Mouse (Mus musculus) liver, postnatal 0 days (tissue): ENCODE results near the gene Ankmy1. TPM values are rescaled to one million over a fixed set of nuclear protein-coding genes. Genes with fewer than 3 reads are reported as not detected.

Experiments used
- ATAC-seq: fragments of 200-750 bp; cut with Nextera tagmentation; 2 replicates; pipeline ENCODE4 v1.8.0; 2017; ENCODE audit warnings: mild to moderate bottlenecking, moderate library complexity
- DNase-seq: peaks from one replicate; pipeline ENCODE4 v3.0.0-alpha.2; 2016
- H3K27ac ChIP-seq: fragments of 300-500 bp; sonication (generic); 2 replicates; pipeline ENCODE4 v1.5.1; 2014; ENCODE audit warnings: antibody characterized with exemption, moderate library complexity, mild to moderate bottlenecking, low read depth
- H3K27me3 ChIP-seq: fragments of 300-500 bp; sonication (generic); 2 replicates; pipeline ENCODE4 v1.6.1; 2014; ENCODE audit warnings: low read length, control low read depth, mixed read lengths; ENCODE audit not compliant: insufficient read depth
- H3K36me3 ChIP-seq: fragments of 300-500 bp; sonication (generic); replicated peaks from 2 replicates; pipeline ENCODE4 v1.6.1; 2014; ENCODE audit warnings: mild to moderate bottlenecking, control low read depth, low read length, moderate library complexity, mixed read lengths; ENCODE audit not compliant: insufficient read depth
- H3K4me1 ChIP-seq: fragments of 300-500 bp; sonication (generic); 2 replicates; pipeline ENCODE4 v1.6.1; 2014; ENCODE audit warnings: antibody characterized with exemption, mild to moderate bottlenecking, control low read depth; ENCODE audit not compliant: insufficient read depth
- H3K4me2 ChIP-seq: fragments of 300-500 bp; sonication (generic); 2 replicates; pipeline ENCODE4 v1.6.1; 2014; ENCODE audit warnings: low read depth, mild to moderate bottlenecking, low read length, moderate library complexity, mixed read lengths
- H3K4me3 ChIP-seq: fragments of 300-500 bp; sonication (generic); 2 replicates; pipeline ENCODE4 v1.5.1; 2014; ENCODE audit warnings: low read depth, low read length
- H3K9ac ChIP-seq: fragments of 300-500 bp; sonication (generic); replicated peaks from 2 replicates; pipeline ENCODE4 v1.6.1; 2014; ENCODE audit warnings: mild to moderate bottlenecking, moderate library complexity
- H3K9me3 ChIP-seq: fragments of 300-500 bp; sonication (generic); 2 replicates; pipeline ENCODE4 v1.6.1; 2016; ENCODE audit warnings: mild to moderate bottlenecking, control low read depth, low read length, mixed read lengths
- CTCF ChIP-seq: sonication (generic); IDR thresholded peaks from 2 replicates; pipeline ENCODE4 v1.5.1; 2016; ENCODE audit warnings: antibody characterized with exemption, low read depth
- EP300 ChIP-seq: IDR thresholded peaks from 2 replicates; pipeline ENCODE4 v1.6.1; 2016; ENCODE audit warnings: antibody characterized with exemption, low read depth, mild to moderate bottlenecking
- WGBS: fragments of 180-500 bp; shearing (Covaris S2); extraction: QIAGEN DNeasy Blood & Tissue Kit; methylation state at CpG from one replicate; pipeline ENCODE4 v1.1.7; 2014; ENCODE audit not compliant: insufficient replicate concordance; 5-methylcytosine and 5-hydroxymethylcytosine counted together
- polyA plus RNA-seq: library from polyadenylated mRNA; unstranded; fragments of >200 nt; fragmentation: Nextera tagmentation; extraction: Ambion mirVana; gene quantifications from 2 replicates; pipeline ENCODE4 v1.2.1, GENCODE M21; 2015

The Ankmy1 gene
- polyA plus RNA-seq, 1 experiment from 2014 or later: 0.05 TPM

DNA sequence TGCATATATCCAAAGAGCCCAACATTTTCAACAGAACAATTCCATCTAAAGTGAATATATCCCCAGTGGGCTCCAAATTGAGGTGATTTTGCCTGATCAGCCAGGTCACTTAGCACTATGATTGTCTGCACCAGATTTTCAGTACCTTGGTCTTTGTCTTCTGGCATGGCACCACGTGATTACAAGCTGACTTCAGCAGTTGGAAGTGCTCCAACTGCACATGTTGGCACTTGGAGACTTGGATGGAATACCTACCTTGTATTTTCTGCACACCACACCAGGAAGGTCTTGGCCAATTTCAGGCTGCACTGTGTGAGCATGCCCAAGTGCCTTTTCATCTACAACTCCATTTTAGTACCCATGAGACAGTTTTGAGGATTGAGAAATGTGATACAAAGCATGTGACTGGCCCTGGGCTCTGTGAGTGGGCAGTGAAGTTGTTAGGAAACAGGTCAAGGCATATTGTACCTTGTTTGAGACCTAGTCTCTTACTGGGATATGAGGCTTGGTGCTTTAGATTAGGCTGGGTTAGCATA is 27.5 kb upstream of the Ankmy1 start:
- ATAC-seq (no peak), DNase-seq (no peak)
- TF ChIP-seq CTCF (no peak), EP300 (no peak)
- Histone ChIP-seq H3K27ac (no peak overlapping the region), H3K4me3 (no peak overlapping the region), H3K36me3 (no peaks in the 10 kb centered on the region), H3K9ac (no peak overlapping the region), H3K27me3 (no peaks in the 10 kb centered on the region), H3K4me2 (no peak overlapping the region), H3K4me1 (peaks cover 10% of the 10 kb centered on the region), H3K9me3 (no peaks in the 10 kb centered on the region)
- WGBS: 25% methylated on average over 1 of the region's 1 CpGs

- H3K9me3 ChIP-seq: no peaks in the 10 kb centered on the region
- H3K4me1 ChIP-seq: no peaks in the 10 kb centered on the region; the same call in 1 of the 2 replicates
- H3K4me3 ChIP-seq: no peak overlapping the region
- H3K27me3 ChIP-seq: no peaks in the 10 kb centered on the region
- DNase-seq (no peak), ATAC-seq (no peak)
- WGBS: 93% methylated on average over 4 of the region's 4 CpGs
- H3K9ac ChIP-seq: no peak overlapping the region
- no peak overlapping the region for H3K4me2 ChIP-seq
- H3K27ac ChIP-seq: no peak overlapping the region
- peaks cover 40% of the 10 kb centered on the region for H3K36me3 ChIP-seq
- TF ChIP-seq EP300 (no peak), CTCF (no peak)
Measured at GRCm38 (mm10) chr1:92921496-92921895, 18.8 kb upstream of the Ankmy1 start.

DNA sequence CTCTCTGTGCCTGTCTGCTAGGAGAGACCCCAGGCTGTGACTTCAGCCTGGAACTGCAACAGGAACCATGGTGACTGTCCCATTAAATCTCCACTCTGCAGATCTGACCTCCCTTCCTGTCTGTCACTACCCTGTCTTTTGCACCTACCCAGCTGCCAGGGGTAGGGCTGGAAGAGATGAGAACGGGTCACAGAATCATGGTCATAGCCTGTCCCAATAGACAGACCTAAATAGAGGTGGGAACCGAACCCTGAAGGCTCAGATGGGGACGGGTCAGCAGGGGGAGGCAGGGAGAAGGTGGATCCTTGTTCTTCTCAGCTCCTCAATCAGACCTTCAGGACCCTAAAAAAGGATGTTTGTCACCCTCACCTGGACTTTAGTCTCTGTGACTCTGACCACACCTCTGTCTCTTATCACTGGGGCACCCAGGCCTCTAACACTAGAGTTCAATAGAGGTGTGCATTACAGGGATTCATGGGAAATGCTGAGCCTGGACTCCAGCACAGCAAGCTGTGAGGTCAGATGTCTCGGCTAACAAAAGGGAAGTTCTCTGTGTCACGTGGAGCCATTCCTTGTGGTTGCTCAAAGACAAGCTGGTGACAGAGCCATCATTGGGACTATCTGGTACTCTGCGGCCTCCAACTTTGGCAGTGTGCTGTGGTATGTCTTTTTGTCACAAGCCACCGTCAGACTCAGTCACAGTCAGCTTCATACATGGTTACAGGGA is 17.9 kb upstream of the Ankmy1 start:
- ATAC-seq (peak; percentile 78), DNase-seq (no peak)
- Histone ChIP-seq H3K9me3 (no peaks in the 10 kb centered on the region), H3K4me1 (no peaks in the 10 kb centered on the region; the same call in 1 of the 2 replicates), H3K4me2 (no peak overlapping the region), H3K27ac (0 out of 2 replicates have a peak overlapping the region, but pooled peaks have one; percentile 49), H3K27me3 (no peaks in the 10 kb centered on the region), H3K36me3 (peaks cover 48% of the 10 kb centered on the region), H3K4me3 (no peak overlapping the region), H3K9ac (no peak overlapping the region)
- 49% methylated on average over 7 of the region's 7 CpGs for WGBS
- no peak for TF ChIP-seq EP300
- no peak for TF ChIP-seq CTCF

GRCm38 (mm10) chr1:92919775-92920174 is 17.1 kb upstream of the Ankmy1 start:
- Histone ChIP-seq H3K4me1 (no peaks in the 10 kb centered on the region; the same call in 1 of the 2 replicates), H3K27ac (no peak overlapping the region), H3K9ac (no peak overlapping the region), H3K9me3 (no peaks in the 10 kb centered on the region), H3K4me3 (no peak overlapping the region), H3K36me3 (peaks cover 57% of the 10 kb centered on the region), H3K27me3 (no peaks in the 10 kb centered on the region), H3K4me2 (no peak overlapping the region)
- TF ChIP-seq CTCF (no peak), EP300 (no peak)
- 72% methylated on average over 12 of the region's 12 CpGs for WGBS
- no peak for DNase-seq
- ATAC-seq: no peak; the same call in 1 of the 2 replicates

DNA sequence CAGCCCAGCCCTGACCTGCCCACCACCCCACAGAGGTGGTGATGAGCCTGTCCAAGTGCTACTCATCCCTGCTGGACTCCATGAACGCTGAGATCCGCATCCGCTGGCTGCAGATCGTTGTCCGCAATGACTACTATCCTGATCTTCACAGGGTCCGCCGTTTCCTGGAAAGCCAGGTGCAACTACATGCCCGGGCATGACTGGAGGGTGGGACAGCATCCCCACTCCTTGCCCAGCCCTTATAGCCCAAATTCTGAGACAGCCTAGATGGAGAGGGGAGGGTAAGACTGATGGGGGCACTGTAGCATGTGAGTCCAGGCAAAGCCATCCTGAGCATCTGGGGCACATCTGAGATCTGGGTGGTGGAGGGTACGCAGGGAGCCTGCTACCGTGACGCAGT is 16.4 kb upstream of the Ankmy1 start:
- Histone ChIP-seq H3K4me3 (no peak overlapping the region), H3K27me3 (no peaks in the 10 kb centered on the region), H3K36me3 (peaks cover 59% of the 10 kb centered on the region), H3K4me1 (no peaks in the 10 kb centered on the region; the same call in 1 of the 2 replicates), H3K4me2 (no peak overlapping the region), H3K9me3 (no peaks in the 10 kb centered on the region), H3K27ac (no peak overlapping the region), H3K9ac (no peak overlapping the region)
- ATAC-seq: no peak
- DNase-seq: no peak
- TF ChIP-seq CTCF (no peak), EP300 (no peak)
- 90% methylated on average over 11 of the region's 11 CpGs for WGBS

DNA sequence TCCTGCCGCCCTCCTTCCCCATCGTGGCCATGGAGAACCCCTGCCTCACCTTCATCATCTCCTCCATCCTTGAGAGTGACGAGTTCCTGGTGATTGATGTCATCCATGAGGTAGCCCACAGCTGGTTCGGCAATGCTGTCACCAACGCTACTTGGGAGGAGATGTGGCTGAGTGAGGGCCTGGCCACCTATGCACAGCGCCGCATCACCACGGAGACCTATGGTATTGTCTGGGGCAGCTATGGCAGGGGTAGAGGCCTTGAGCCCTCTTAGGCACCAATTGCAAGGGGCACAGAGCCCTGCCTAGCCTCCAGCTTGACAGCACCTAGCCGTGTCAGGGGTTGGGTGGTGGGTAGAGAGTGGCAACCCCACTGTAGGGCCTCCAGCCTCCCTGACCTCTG is 14.0 kb upstream of the Ankmy1 start:
- no peak overlapping the region for H3K27ac ChIP-seq

More for the DNA sequence above, 14.0 kb upstream of the Ankmy1 start:
- Histone ChIP-seq H3K4me1 (peaks cover 11% of the 10 kb centered on the region), H3K4me2 (no peak overlapping the region), H3K36me3 (peaks cover 62% of the 10 kb centered on the region), H3K4me3 (no peak overlapping the region), H3K9ac (no peak overlapping the region), H3K9me3 (no peaks in the 10 kb centered on the region), H3K27me3 (no peaks in the 10 kb centered on the region)
- TF ChIP-seq EP300 (no peak), CTCF (no peak)
- DNase-seq (no peak), ATAC-seq (no peak)
- 90% methylated on average over 9 of the region's 9 CpGs for WGBS
